Mouse (Mus musculus) stomach, embryonic 15.5 days (tissue): ENCODE measurements around the gene Rslcan18. TPM values are rescaled to one million over a fixed set of nuclear protein-coding genes. Genes with fewer than 3 reads are reported as not detected.
A peak's percentile ranks its signal among the peaks of the same experiment; 100 is the strongest.
"Not testable (repeated sequence)": the region's sequence is repeated elsewhere in the genome, so short reads cannot be mapped to it uniquely, and the experiment has no call there.

Source experiments
- ATAC-seq: fragments of 200-750 bp; cut with Nextera tagmentation; 2 replicates; pipeline ENCODE4 v1.8.0; 2017; ENCODE audit warnings: low read depth, moderate number of reproducible peaks, moderate TSS enrichment; ENCODE audit not compliant: insufficient read depth, low FRiP score
- H3K27ac ChIP-seq: fragments of 300-500 bp; sonication (generic); 2 replicates; pipeline ENCODE4 v1.5.1; 2015; ENCODE audit warnings: mild to moderate bottlenecking, inconsistent platforms
- H3K27me3 ChIP-seq: fragments of 300-500 bp; sonication (generic); replicated peaks from 2 replicates; pipeline ENCODE4 v1.6.1; 2015; ENCODE audit warnings: inconsistent platforms
- H3K36me3 ChIP-seq: fragments of 300-500 bp; sonication (generic); 2 replicates; pipeline ENCODE4 v1.6.1; 2015; ENCODE audit warnings: inconsistent platforms
- H3K4me1 ChIP-seq: fragments of 300-500 bp; sonication (generic); 2 replicates; pipeline ENCODE4 v1.6.1; 2015; ENCODE audit warnings: inconsistent platforms
- H3K4me2 ChIP-seq: fragments of 300-500 bp; sonication (generic); 2 replicates; pipeline ENCODE4 v1.6.1; 2015; ENCODE audit warnings: mild to moderate bottlenecking, inconsistent platforms
- H3K4me3 ChIP-seq: fragments of 300-500 bp; sonication (generic); replicated peaks from 2 replicates; pipeline ENCODE4 v1.5.1; 2015; ENCODE audit warnings: inconsistent platforms
- H3K9ac ChIP-seq: fragments of 300-500 bp; sonication (generic); 2 replicates; pipeline ENCODE4 v1.6.1; 2015; ENCODE audit warnings: inconsistent platforms
- H3K9me3 ChIP-seq: fragments of 300-500 bp; sonication (generic); 2 replicates; pipeline ENCODE4 v1.6.1; 2016; ENCODE audit warnings: inconsistent platforms
- WGBS: fragments of 180-500 bp; shearing (Covaris S2); methylation state at CpG from one replicate; pipeline ENCODE4 v1.1.7; 2015; 5-methylcytosine and 5-hydroxymethylcytosine counted together
- polyA plus RNA-seq: library from polyadenylated mRNA; unstranded; fragments of >200 nt; fragmentation: Nextera tagmentation; extraction: Ambion mirVana; gene quantifications from 2 replicates; pipeline ENCODE4 v1.2.1, GENCODE M21; 2015

The Rslcan18 gene
- polyA plus RNA-seq: 0.28 and 0.41 TPM in 2 replicates

DNA sequence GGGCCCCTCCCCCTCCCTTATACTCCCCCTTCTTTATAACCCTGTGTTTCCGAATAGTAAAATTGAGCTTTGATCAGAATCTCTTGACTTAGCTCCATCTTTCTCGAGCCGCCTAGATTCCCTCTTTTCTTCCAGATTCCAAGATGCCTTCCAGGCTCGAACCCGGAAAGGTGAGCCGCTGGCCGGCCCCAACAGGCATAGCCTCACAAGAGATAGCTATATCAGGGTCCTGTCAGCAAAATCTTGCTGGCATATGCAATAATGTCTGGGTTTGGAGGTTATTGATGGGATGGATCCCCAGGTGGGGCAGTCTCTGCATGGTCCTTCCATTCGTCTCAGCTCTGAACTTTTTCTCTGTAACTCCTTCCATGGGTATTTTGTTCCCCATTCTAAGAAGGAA lies at the start of gene Rslcan18:
Rslcan18 (minus strand) TSS at position 101 of the 400 bp plus-strand sequence.
- not testable (repeated sequence) for H3K36me3 ChIP-seq, H3K27me3 ChIP-seq, H3K4me3 ChIP-seq, ATAC-seq, H3K4me2 ChIP-seq, H3K27ac ChIP-seq, H3K9me3 ChIP-seq, H3K4me1 ChIP-seq, H3K9ac ChIP-seq
- 90% methylated on average over 8 of the region's 8 CpGs for WGBS

DNA sequence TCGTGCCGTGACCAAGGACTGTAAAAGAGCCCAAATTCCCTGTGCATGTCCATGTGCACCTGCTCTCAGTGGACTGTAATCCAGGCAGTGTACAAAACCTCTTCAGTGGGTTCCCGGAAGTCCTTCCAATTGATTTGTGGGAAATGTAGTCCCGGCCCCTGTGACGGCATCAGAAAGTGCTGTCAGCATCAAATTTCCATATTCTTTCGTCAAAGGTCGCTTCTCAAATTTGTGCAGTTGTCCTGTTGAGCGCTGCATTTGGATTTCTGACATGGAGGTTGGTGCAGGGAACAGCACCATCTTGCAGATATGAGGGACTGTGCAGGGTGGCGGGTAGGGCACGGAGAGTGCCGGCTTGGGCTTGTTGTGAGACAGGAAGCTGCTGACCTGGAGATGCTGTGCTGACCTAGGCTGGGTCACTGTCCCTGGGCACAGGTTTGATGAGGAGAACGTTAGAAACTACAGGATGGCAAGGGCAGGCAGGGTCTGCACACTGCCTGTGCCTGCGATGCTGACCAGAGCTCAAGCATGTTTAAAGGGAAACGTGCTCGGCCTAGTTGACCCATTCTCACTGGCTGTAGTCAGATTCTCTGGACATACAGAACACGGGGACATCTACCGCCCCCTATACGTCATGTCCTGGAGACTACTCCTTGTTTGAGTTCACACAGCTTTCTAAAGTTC lies 12.1 kb upstream of the Rslcan18 start:
- Histone ChIP-seq H3K9ac (peak overlapping the region; percentile 54), H3K36me3 (no peaks in the 10 kb centered on the region), H3K4me2 (peak overlapping the region; percentile 78), H3K27ac (peak overlapping the region; percentile 11; the same call in 1 of the 2 replicates), H3K4me1 (no peaks in the 10 kb centered on the region; the same call in 1 of the 2 replicates), H3K27me3 (no peaks in the 10 kb centered on the region), H3K4me3 (peak overlapping the region; percentile 72), H3K9me3 (no peaks in the 10 kb centered on the region)
- WGBS: 2% methylated on average over 18 of the region's 18 CpGs
- peak; percentile 95 for ATAC-seq

GRCm38 (mm10) chr13:67127507-67127906 lies 11.4 kb upstream of the Rslcan18 start:
- not testable (repeated sequence) for H3K36me3 ChIP-seq, H3K27ac ChIP-seq, H3K4me3 ChIP-seq, H3K9ac ChIP-seq, H3K9me3 ChIP-seq, ATAC-seq, H3K4me1 ChIP-seq, H3K27me3 ChIP-seq
- peak overlapping the region; percentile 78; the same call in 1 of the 2 replicates for H3K4me2 ChIP-seq
- WGBS: 80% methylated on average over 10 of the region's 10 CpGs

GRCm38 (mm10) chr13:67124460-67124859 lies 8.4 kb upstream of the Rslcan18 start:
- ATAC-seq: no peak
- no peak overlapping the region for H3K9ac ChIP-seq
- no peaks in the 10 kb centered on the region for H3K9me3 ChIP-seq
- H3K4me2 ChIP-seq: no peak overlapping the region
- H3K27me3 ChIP-seq: no peaks in the 10 kb centered on the region
- 74% methylated on average over 1 of the region's 1 CpGs for WGBS
- H3K27ac ChIP-seq: no peak overlapping the region
- H3K4me1 ChIP-seq: no peaks in the 10 kb centered on the region; the same call in 1 of the 2 replicates
- no peaks in the 10 kb centered on the region for H3K36me3 ChIP-seq
- no peak overlapping the region for H3K4me3 ChIP-seq

DNA sequence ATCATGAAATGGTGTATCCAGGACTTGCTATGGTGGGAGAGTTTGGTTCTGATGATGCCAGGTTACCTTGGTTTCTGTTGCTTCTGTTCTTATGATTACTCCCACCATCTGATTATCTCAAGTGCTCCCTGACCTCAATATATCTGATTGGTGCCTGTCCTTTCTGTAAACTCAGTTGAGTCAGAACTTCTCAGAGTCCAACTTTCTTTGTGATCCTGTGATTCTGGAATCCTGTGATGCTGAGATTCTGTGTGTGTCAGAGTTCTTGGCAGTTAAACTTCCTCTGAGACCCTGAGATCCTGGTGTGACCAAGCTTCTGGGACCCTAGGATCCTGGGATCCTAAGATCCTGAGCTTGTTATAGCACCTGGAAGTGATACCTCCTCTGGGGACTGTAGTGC lies 5.3 kb upstream of the Rslcan18 start, which contains the start of gene Zfp759:
Zfp759 (plus strand) TSS at position 301 of the 400 bp plus-strand sequence.
- not testable (repeated sequence) for ATAC-seq, H3K9ac ChIP-seq, H3K4me1 ChIP-seq, H3K9me3 ChIP-seq, H3K4me3 ChIP-seq, H3K27me3 ChIP-seq, H3K36me3 ChIP-seq, H3K4me2 ChIP-seq, H3K27ac ChIP-seq

DNA sequence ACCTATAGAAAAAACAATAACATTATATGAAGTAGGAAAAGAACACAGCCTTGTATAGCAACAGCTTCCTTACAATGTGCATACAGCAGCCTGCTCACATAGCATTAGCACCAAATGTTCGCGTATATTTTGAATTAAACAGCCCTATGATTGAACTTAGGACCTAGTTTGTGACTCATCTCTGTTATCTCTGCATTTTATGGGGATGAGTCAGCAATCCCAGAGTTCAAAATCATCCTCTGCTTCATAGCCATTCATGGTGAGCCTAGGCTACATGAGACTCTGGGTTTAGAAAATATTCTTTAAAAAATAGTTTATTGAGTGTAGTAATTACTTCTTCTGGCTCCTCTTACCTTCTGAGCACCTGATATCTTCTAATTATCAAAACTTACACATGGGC lies 2.8 kb downstream of the Rslcan18 start:
- H3K27me3 ChIP-seq: no peaks in the 10 kb centered on the region
- no peak overlapping the region for H3K4me3 ChIP-seq
- H3K36me3 ChIP-seq: no peaks in the 10 kb centered on the region
- ATAC-seq: no peak
- no peak overlapping the region for H3K27ac ChIP-seq
- 87% methylated on average over 2 of the region's 2 CpGs for WGBS
- no peak overlapping the region for H3K4me2 ChIP-seq
- no peaks in the 10 kb centered on the region for H3K9me3 ChIP-seq
- H3K9ac ChIP-seq: no peak overlapping the region
- no peaks in the 10 kb centered on the region for H3K4me1 ChIP-seq

GRCm38 (mm10) chr13:67112096-67112495 lies 4.0 kb downstream of the Rslcan18 start:
- no peak for ATAC-seq
- H3K9me3 ChIP-seq: no peaks in the 10 kb centered on the region
- no peak overlapping the region for H3K4me2 ChIP-seq
- H3K4me3 ChIP-seq: no peak overlapping the region
- H3K36me3 ChIP-seq: no peaks in the 10 kb centered on the region
- H3K27ac ChIP-seq: no peak overlapping the region
- WGBS: 79% methylated on average over 12 of the region's 12 CpGs
- H3K4me1 ChIP-seq: peaks cover 4% of the 10 kb centered on the region; the same call in 1 of the 2 replicates
- H3K27me3 ChIP-seq: no peaks in the 10 kb centered on the region
- H3K9ac ChIP-seq: no peak overlapping the region

- ATAC-seq: peak; percentile 61
- Histone ChIP-seq H3K4me3 (peak overlapping the region; percentile 63), H3K9me3 (no peaks in the 10 kb centered on the region), H3K36me3 (0 out of 2 replicates have a peak, but pooled peaks cover 7% of the 10 kb centered on the region), H3K9ac (no peak overlapping the region), H3K27ac (0 out of 2 replicates have a peak overlapping the region, but pooled peaks have one; percentile 26), H3K4me1 (peaks cover 4% of the 10 kb centered on the region; the same call in 1 of the 2 replicates), H3K4me2 (peak overlapping the region; percentile 51), H3K27me3 (no peaks in the 10 kb centered on the region)
- whole genome bisulfite sequencing: 5% methylated on average over 9 of the region's 9 CpGs
Measured at GRCm38 (mm10) chr13:67108821-67109206, 7.2 kb downstream of the Rslcan18 start.

DNA sequence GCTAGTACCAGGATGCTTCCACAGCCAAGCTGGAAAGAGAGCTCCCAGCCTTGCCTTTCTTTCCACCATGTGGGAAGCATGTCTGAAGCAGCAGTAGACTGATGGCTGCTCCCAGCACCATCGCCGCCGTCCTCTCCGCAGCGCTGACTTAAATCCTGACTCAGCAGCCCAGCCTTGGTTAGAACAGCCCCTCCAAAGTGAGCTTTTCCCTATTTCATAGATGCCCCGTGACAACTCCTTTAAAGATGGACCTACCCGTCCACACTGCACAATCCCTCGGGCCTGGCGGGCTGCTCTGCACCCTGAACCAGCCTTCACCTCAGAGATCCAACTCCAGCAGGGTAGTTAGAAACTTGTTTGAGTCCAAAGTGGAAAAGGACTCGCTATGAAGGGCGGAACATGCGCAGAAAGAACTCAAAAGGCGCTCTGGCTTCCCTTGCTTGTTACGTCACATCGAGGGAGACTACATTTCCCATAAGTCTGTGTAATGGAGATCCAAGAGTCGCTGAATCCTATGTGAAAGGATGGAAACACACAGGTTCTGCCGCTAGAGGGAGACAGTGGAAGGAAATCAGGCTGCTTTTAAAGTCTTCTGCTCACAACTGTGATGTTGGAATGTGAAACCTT lies 7.8 kb downstream of the Rslcan18 start, which contains the start of gene Gm28557:
Gm28557 (minus strand) TSS at position 411 of the 627 bp plus-strand sequence.
- H3K4me3 ChIP-seq: peak within 1 kb of the TSS; percentile 63
- no peaks in the 10 kb centered on the region for H3K27me3 ChIP-seq
- WGBS: under 1% methylated on average over 17 of the region's 17 CpGs
- no peaks in the 10 kb centered on the region for H3K9me3 ChIP-seq
- peak within 1 kb of the TSS; percentile 95 for H3K27ac ChIP-seq
- H3K4me2 ChIP-seq: peak within 1 kb of the TSS; percentile 61
- ATAC-seq: peak; percentile 98
- 0 out of 2 replicates have a peak, but pooled peaks cover 7% of the 10 kb centered on the region for H3K36me3 ChIP-seq
- peak within 1 kb of the TSS; percentile 40; the same call in 1 of the 2 replicates for H3K9ac ChIP-seq
- peaks cover 4% of the 10 kb centered on the region; the same call in 1 of the 2 replicates for H3K4me1 ChIP-seq

DNA sequence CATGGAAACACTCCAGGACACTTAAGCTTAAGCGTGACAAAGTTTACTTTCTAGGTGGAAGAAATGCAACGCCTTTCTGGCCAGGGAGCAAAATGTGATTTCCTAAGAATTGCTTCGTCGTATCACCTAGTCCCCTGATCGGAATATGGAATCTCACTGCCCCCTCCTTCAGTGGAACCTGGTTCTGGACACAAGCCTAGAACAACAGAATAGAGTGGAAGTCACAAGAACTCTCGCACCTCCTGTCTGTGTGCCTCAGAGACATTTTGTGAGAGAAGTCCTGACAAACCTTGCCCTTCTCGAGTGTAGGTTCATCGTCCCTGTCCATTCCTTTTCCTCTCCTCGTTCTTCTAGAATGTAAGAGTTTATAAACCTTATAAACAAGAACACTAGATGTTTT lies 8.4 kb downstream of the Rslcan18 start:
- WGBS: 50% methylated on average over 9 of the region's 9 CpGs
- Histone ChIP-seq H3K4me2 (peak overlapping the region; percentile 61), H3K9me3 (no peaks in the 10 kb centered on the region), H3K9ac (peak overlapping the region; percentile 40; the same call in 1 of the 2 replicates), H3K36me3 (0 out of 2 replicates have a peak, but pooled peaks cover 7% of the 10 kb centered on the region), H3K27me3 (no peaks in the 10 kb centered on the region), H3K4me3 (peak overlapping the region; percentile 63), H3K27ac (peak overlapping the region; percentile 95), H3K4me1 (peaks cover 4% of the 10 kb centered on the region; the same call in 1 of the 2 replicates)
- no peak for ATAC-seq

- no peaks in the 10 kb centered on the region for H3K36me3 ChIP-seq
- no peak for ATAC-seq
- no peak within 1 kb of the TSS for H3K4me2 ChIP-seq
- H3K9ac ChIP-seq: no peak within 1 kb of the TSS
- H3K9me3 ChIP-seq: no peaks in the 10 kb centered on the region
- no peaks in the 10 kb centered on the region for H3K4me1 ChIP-seq
- no peak within 1 kb of the TSS for H3K4me3 ChIP-seq
- WGBS: 87% methylated on average over 10 of the region's 10 CpGs
- no peaks in the 10 kb centered on the region for H3K27me3 ChIP-seq
- no peak within 1 kb of the TSS for H3K27ac ChIP-seq
Measured at GRCm38 (mm10) chr13:67097876-67098275, 18.2 kb downstream of the Rslcan18 start, which contains the start of gene Zfp708. Gene Zfp708 (minus strand): TSS chr13:67097976.

DNA sequence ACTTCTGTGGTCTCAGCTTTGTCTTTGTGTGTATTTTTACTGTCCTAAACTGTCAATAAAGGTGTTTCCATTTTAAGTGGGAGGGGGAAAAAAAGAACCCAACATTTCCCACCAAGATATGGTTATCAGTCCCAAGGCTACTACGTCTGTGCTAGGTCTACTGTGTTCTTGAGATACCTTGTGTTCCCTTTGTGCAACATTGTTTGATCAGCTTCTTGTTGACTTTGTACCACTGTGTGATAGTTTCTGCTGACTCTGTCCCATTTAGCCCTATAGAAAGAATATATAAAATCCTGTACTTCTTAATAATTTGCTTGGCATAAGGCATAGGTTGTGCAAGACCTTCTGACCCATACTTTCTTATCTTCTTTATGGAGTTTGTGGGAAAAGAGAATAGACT lies 25.9 kb downstream of the Rslcan18 start:
- no peak overlapping the region for H3K4me3 ChIP-seq
- H3K27ac ChIP-seq: no peak overlapping the region
- no peaks in the 10 kb centered on the region for H3K9me3 ChIP-seq
- WGBS: 84% methylated on average over 1 of the region's 1 CpGs
- no peaks in the 10 kb centered on the region for H3K4me1 ChIP-seq
- 0 out of 2 replicates have a peak, but pooled peaks cover 4% of the 10 kb centered on the region for H3K36me3 ChIP-seq
- no peaks in the 10 kb centered on the region for H3K27me3 ChIP-seq
- peak; percentile 68; the same call in 1 of the 2 replicates for ATAC-seq
- H3K4me2 ChIP-seq: no peak overlapping the region
- no peak overlapping the region for H3K9ac ChIP-seq
